Mouse (Mus musculus): Measurements from ENCODE around the gene Mtmr3. TPM values are rescaled to one million over a fixed set of nuclear protein-coding genes. Genes with fewer than 3 reads are reported as not detected.

Gene Mtmr3
- total and polyA plus RNA-seq, 3 experiments: 29.1 to 31.9 TPM; not detected in 1

- no peak for DNase-seq (ENCODE audit: low read depth, low spot score)
- peaks cover 0 to 17% of the 10 kb centered on the region in 2 experiments; a peak in 2 of 4 replicates for H3K36me3 ChIP-seq (ENCODE audit: control insufficient read depth in 1 of 2, insufficient read depth in 2 of 2, low read length in 2 of 2)
- no peak overlapping the region for H3K9ac ChIP-seq (ENCODE audit: control insufficient read depth, low read depth, low read length, poor library complexity, severe bottlenecking)
- peaks cover 11% of the 10 kb centered on the region for H3K79me2 ChIP-seq (ENCODE audit: control insufficient read depth, insufficient read depth, low read length, poor library complexity)
- no peaks in the 10 kb centered on the region for H3K27me3 ChIP-seq (ENCODE audit: control insufficient read depth in 1 of 2, insufficient read depth in 2 of 2, low read length in 2 of 2)
- H3K4me3 ChIP-seq (ENCODE audit: control insufficient read depth in 1 of 2, insufficient read depth in 1 of 2, low read depth in 2 of 2, low read length in 2 of 2): no peak overlapping the region
- TF ChIP-seq UBTF (IDR thresholded peaks at IDR 0.05; ENCODE audit: borderline replicate concordance, insufficient read depth, low read depth, low read length) (no peak), E2F4 (IDR thresholded peaks at IDR 0.05; ENCODE audit: borderline replicate concordance, low read depth, low read length) (no peak), ETS1 (IDR thresholded peaks at IDR 0.05; ENCODE audit: low read depth, low read length) (no peak), TCF12 (IDR thresholded peaks at IDR 0.05; ENCODE audit: low read depth, low read length) (no peak), SMC3 (IDR thresholded peaks at IDR 0.05; ENCODE audit: low read depth, low read length) (no peak), MAX (IDR thresholded peaks at IDR 0.05; ENCODE audit: low read length) (no peak), MYC (IDR thresholded peaks at IDR 0.05; ENCODE audit: low read depth, low read length) (no peak), MAZ (IDR thresholded peaks at IDR 0.05; ENCODE audit: low read depth, low read length) (no peak), USF1 (IDR thresholded peaks at IDR 0.05; ENCODE audit: low read depth, low read length) (no peak), GABPA (IDR thresholded peaks at IDR 0.05; ENCODE audit: low read depth, low read length) (no peak), RCOR1 (IDR thresholded peaks at IDR 0.05; ENCODE audit: low read depth, low read length) (no peak), BHLHE40 (IDR thresholded peaks at IDR 0.05; ENCODE audit: borderline replicate concordance, low read depth, low read length) (no peak), CTCF (IDR thresholded peaks at IDR 0.05 in 2 of 3, conservative IDR thresholded peaks at IDR 0.05 in 1 of 3; ENCODE audit: control insufficient read depth in 1 of 3, insufficient read depth in 1 of 3, low read depth in 2 of 3, low read length in 3 of 3, poor library complexity in 1 of 3, severe bottlenecking in 1 of 3) (no peak), RAD21 (IDR thresholded peaks at IDR 0.05; ENCODE audit: low read depth, low read length) (no peak), POLR2AphosphoS5 (IDR thresholded peaks at IDR 0.05; ENCODE audit: borderline replicate concordance, low read depth, low read length) (no peak)
- peaks cover 10 to 13% of the 10 kb centered on the region in 2 experiments; a peak in 3 of 4 replicates for H3K4me1 ChIP-seq (ENCODE audit: control insufficient read depth in 1 of 2, insufficient read depth in 2 of 2, low read length in 2 of 2)
- H3K27ac ChIP-seq (ENCODE audit: control insufficient read depth, low read depth, low read length): no peak overlapping the region
- H3K9me3 ChIP-seq (replicated peaks; ENCODE audit: insufficient read depth, low read length): no peaks in the 10 kb centered on the region
Measured at GRCm38 (mm10) chr11:4598411-4598810, 3.7 kb upstream of the Mtmr3 start.

GRCm38 (mm10) chr11:4593849-4594607, 635 bp downstream of the Mtmr3 start:
- Histone ChIP-seq H3K4me3 (ENCODE audit: control insufficient read depth in 1 of 2, insufficient read depth in 1 of 2, low read depth in 2 of 2, low read length in 2 of 2) (peak overlapping the region; percentile 72 to 96), H3K36me3 (ENCODE audit: control insufficient read depth in 1 of 2, insufficient read depth in 2 of 2, low read length in 2 of 2) (peaks cover under 1 to 40% of the 10 kb centered on the region in 2 experiments; a peak in 3 of 4 replicates), H3K27me3 (ENCODE audit: control insufficient read depth in 1 of 2, insufficient read depth in 2 of 2, low read length in 2 of 2) (no peaks in the 10 kb centered on the region), H3K4me1 (ENCODE audit: control insufficient read depth in 1 of 2, insufficient read depth in 2 of 2, low read length in 2 of 2) (peaks cover 7 to 26% of the 10 kb centered on the region in 2 experiments), H3K9me3 (replicated peaks; ENCODE audit: insufficient read depth, low read length) (no peaks in the 10 kb centered on the region), H3K27ac (ENCODE audit: control insufficient read depth, low read depth, low read length) (peak overlapping the region; percentile 85), H3K79me2 (ENCODE audit: control insufficient read depth, insufficient read depth, low read length, poor library complexity) (peaks cover 44% of the 10 kb centered on the region), H3K9ac (ENCODE audit: control insufficient read depth, low read depth, low read length, poor library complexity, severe bottlenecking) (peak overlapping the region; percentile 79)
- peak; percentile 80 for DNase-seq (ENCODE audit: low read depth, low spot score)
- no peak for TF ChIP-seq MAZ (IDR thresholded peaks at IDR 0.05; ENCODE audit: low read depth, low read length)
- TF ChIP-seq GABPA (IDR thresholded peaks at IDR 0.05; ENCODE audit: low read depth, low read length): 0 out of 2 replicates have a peak, but pooled peaks have one; percentile 30
- no peak for TF ChIP-seq CHD2 (IDR thresholded peaks at IDR 0.05; ENCODE audit: low read length)
- peak; percentile 7 for TF ChIP-seq RAD21 (IDR thresholded peaks at IDR 0.05; ENCODE audit: low read depth, low read length)
- TF ChIP-seq TBP (IDR thresholded peaks at IDR 0.05; ENCODE audit: low read depth, low read length): 0 out of 2 replicates have a peak, but pooled peaks have one; percentile 57
- TF ChIP-seq BHLHE40 (IDR thresholded peaks at IDR 0.05; ENCODE audit: borderline replicate concordance, low read depth, low read length): peak; percentile 23; the same call in 1 of the 2 replicates
- TF ChIP-seq MEF2A (IDR thresholded peaks at IDR 0.05; ENCODE audit: extremely low read depth, insufficient replicate concordance, low read depth, low read length, poor library complexity, severe bottlenecking): no peak
- no peak for TF ChIP-seq POLR2AphosphoS5 (IDR thresholded peaks at IDR 0.05; ENCODE audit: borderline replicate concordance, low read depth, low read length)
- TF ChIP-seq NELFE (IDR thresholded peaks at IDR 0.05; ENCODE audit: low read depth, low read length): no peak
- TF ChIP-seq E2F4 (IDR thresholded peaks at IDR 0.05; ENCODE audit: borderline replicate concordance, low read depth, low read length): no peak
- TF ChIP-seq KAT2A (conservative IDR thresholded peaks at IDR 0.05; ENCODE audit: low read depth, low read length): peak; percentile 38; the same call in 1 of the 2 replicates
- no peak for TF ChIP-seq POLR2AphosphoS2 (IDR thresholded peaks at IDR 0.05; ENCODE audit: low read length)
- TF ChIP-seq ZC3H11A (IDR thresholded peaks at IDR 0.05; ENCODE audit: low read depth, low read length): no peak; the same call in 1 of the 2 replicates
- no peak for TF ChIP-seq TAL1 (IDR thresholded peaks at IDR 0.05; ENCODE audit: low read length)
- TF ChIP-seq EP300 (IDR thresholded peaks at IDR 0.05; ENCODE audit: low read depth in 1 of 2, low read length in 2 of 2): peak in 1 of 2 experiments; percentile 28; a peak in 1 of 4 replicates
- 0 out of 2 replicates have a peak, but pooled peaks have one; percentile 52 for TF ChIP-seq MYC (IDR thresholded peaks at IDR 0.05; ENCODE audit: low read depth, low read length)
- TF ChIP-seq JUND (IDR thresholded peaks at IDR 0.05; ENCODE audit: low read depth, low read length): no peak
- no peak for TF ChIP-seq TCF12 (IDR thresholded peaks at IDR 0.05; ENCODE audit: low read depth, low read length)
- TF ChIP-seq MAFK (IDR thresholded peaks at IDR 0.05; ENCODE audit: borderline replicate concordance, low read depth, low read length): no peak
- TF ChIP-seq POLR2A (IDR thresholded peaks at IDR 0.05; ENCODE audit: control insufficient read depth in 1 of 2, insufficient read depth in 1 of 2, low read depth in 1 of 2, low read length in 2 of 2, poor library complexity in 1 of 2): 0 out of 4 replicates have a peak, but pooled peaks of 1 of the 2 experiments have one; percentile 2

All from MEL (cell line).